Comparison of ENCODE assay signal across 21 mouse cellular contexts in genomic region chr10:81537429-81537828, GRCm38 (mm10). TPM values are rescaled to one million over a fixed set of nuclear protein-coding genes. Genes with fewer than 3 reads are reported as not detected.
DNase-seq lines count a peak whose midpoint lies in the region; ATAC-seq lines count a peak whose summit lies in the region.
"Had no signal": no experiment of that assay in that cellular context is flagged by ENCODE, and none has a peak within 500 bp of the region (broad histone marks: within the 10 kb centered on the region; RNA-seq: fewer than 3 reads in every experiment).

No protein-coding gene starts in this region.

- H3K27ac ChIP-seq in intestine, embryonic 16.5 days (ENCODE audit: low read length): no peak overlapping the region
- H3K27ac ChIP-seq in liver, embryonic 11.5 days (ENCODE audit: low read depth, low read length): no peak overlapping the region
- H3K27ac ChIP-seq: embryonic facial prominence, embryonic 10.5 days; embryonic facial prominence, embryonic 13.5 days; forebrain, embryonic 12.5 days; forebrain, embryonic 15.5 days; heart, adult 2 months; heart, embryonic 10.5 days; heart, embryonic 13.5 days had no signal

- H3K9me3 ChIP-seq in intestine, embryonic 16.5 days (ENCODE audit: control insufficient read depth, low read length): no peaks in the 10 kb centered on the region
- no peaks in the 10 kb centered on the region for H3K9me3 ChIP-seq in liver, embryonic 11.5 days (ENCODE audit: control insufficient read depth, low read length)
- H3K9me3 ChIP-seq: embryonic facial prominence, embryonic 10.5 days; embryonic facial prominence, embryonic 13.5 days; forebrain, embryonic 12.5 days; forebrain, embryonic 15.5 days; heart, embryonic 10.5 days; heart, embryonic 13.5 days had no signal

- 82% methylated on average over 2 of the region's 2 CpGs for WGBS in intestine, embryonic 16.5 days
- WGBS in liver, embryonic 11.5 days: 80% methylated on average over 2 of the region's 2 CpGs

- no peak for ATAC-seq in intestine, embryonic 16.5 days
- ATAC-seq in liver, embryonic 11.5 days (replicated peaks; ENCODE audit: low FRiP score): no peak
- ATAC-seq: forebrain, embryonic 15.5 days; hindbrain, embryonic 16.5 days had no signal

- H3K36me3 ChIP-seq in intestine, embryonic 16.5 days (ENCODE audit: control insufficient read depth, insufficient read depth, low read length): peaks cover 17% of the 10 kb centered on the region; the same call in 1 of the 2 replicates
- H3K36me3 ChIP-seq in liver, embryonic 11.5 days (ENCODE audit: control insufficient read depth, insufficient read depth, low read length): peaks cover 14% of the 10 kb centered on the region; the same call in 1 of the 2 replicates

- H3K4me2 ChIP-seq in intestine, embryonic 16.5 days (ENCODE audit: low read depth, low read length): no peak overlapping the region
- no peak overlapping the region for H3K4me2 ChIP-seq in liver, embryonic 11.5 days
- H3K4me2 ChIP-seq: embryonic facial prominence, embryonic 13.5 days; forebrain, embryonic 12.5 days; forebrain, embryonic 15.5 days; heart, embryonic 13.5 days had no signal

- peak; percentile 55 for DNase-seq in CD4-positive helper T cell, adult 2 months (ENCODE audit: low read depth, low spot score)
- DNase-seq in CD4-positive, CD25-positive, alpha-beta regulatory T cell, adult 2 months (ENCODE audit: low read depth, low spot score): peak; percentile 37
- DNase-seq in induced T-regulatory cell, adult 2 months (ENCODE audit: low read depth): peak; percentile 49
- no peak for DNase-seq in layer of hippocampus, adult 9-10 months (ENCODE audit: low spot score)
- no peak for DNase-seq in liver, embryonic 11.5 days (ENCODE audit: low spot score)
- DNase-seq: adrenal gland, adult 8-10 months; adrenal gland, postnatal 25 days; cerebellum, adult 11-12 months; cerebellum, adult 8-10 months; embryo, embryonic 11 days; gastrocnemius, postnatal 36 days; heart, adult 2 months had no signal

- H3K9ac ChIP-seq in intestine, embryonic 16.5 days (ENCODE audit: low read depth, low read length): no peak overlapping the region
- no peak overlapping the region for H3K9ac ChIP-seq in liver, embryonic 11.5 days (ENCODE audit: low read depth, low read length)
- H3K9ac ChIP-seq: embryonic facial prominence, embryonic 13.5 days; forebrain, embryonic 12.5 days; forebrain, embryonic 15.5 days; heart, embryonic 13.5 days had no signal

- H3K27me3 ChIP-seq in intestine, embryonic 16.5 days (replicated peaks; ENCODE audit: control insufficient read depth, insufficient read depth, low read length): no peaks in the 10 kb centered on the region
- H3K27me3 ChIP-seq in liver, embryonic 11.5 days (replicated peaks; ENCODE audit: control insufficient read depth, insufficient read depth, low read length): no peaks in the 10 kb centered on the region
- H3K27me3 ChIP-seq: embryonic facial prominence, embryonic 13.5 days; forebrain, embryonic 12.5 days; forebrain, embryonic 15.5 days; heart, embryonic 13.5 days had no signal

- H3K4me3 ChIP-seq in intestine, embryonic 16.5 days (ENCODE audit: low read length): no peak overlapping the region
- H3K4me3 ChIP-seq in liver, embryonic 11.5 days (ENCODE audit: low read depth, low read length): no peak overlapping the region
- H3K4me3 ChIP-seq: embryonic facial prominence, embryonic 10.5 days; embryonic facial prominence, embryonic 13.5 days; erythroblast, embryonic 14.5 days; forebrain, embryonic 12.5 days; forebrain, embryonic 15.5 days; heart, adult 2 months; heart, embryonic 10.5 days; heart, embryonic 13.5 days had no signal

- peaks cover 34% of the 10 kb centered on the region for H3K4me1 ChIP-seq in intestine, embryonic 16.5 days (ENCODE audit: control insufficient read depth, insufficient read depth, low read length)
- peaks cover 17% of the 10 kb centered on the region for H3K4me1 ChIP-seq in liver, embryonic 11.5 days (replicated peaks; ENCODE audit: control insufficient read depth, insufficient read depth, low read length)

RNA-seq across cellular contexts. Expression of gene Gna11, which starts 7.6 kb away (rescaled TPM):
- 296 and 339 TPM in 2 replicates for polyA plus RNA-seq in intestine, embryonic 16.5 days (2015; fragmentation: Nextera tagmentation; extraction: Ambion mirVana)
- polyA plus RNA-seq in liver, embryonic 11.5 days (2014; fragmentation: Nextera tagmentation; extraction: Ambion mirVana): 46.4 and 47.0 TPM in 2 replicates

RNA-seq across cellular contexts. Expression of gene Gna15, which starts 13.4 kb away (rescaled TPM):
- polyA plus RNA-seq in intestine, embryonic 16.5 days (2015; fragmentation: Nextera tagmentation; extraction: Ambion mirVana): 1.1 and 1.5 TPM in 2 replicates
- 10.1 and 11.3 TPM in 2 replicates for polyA plus RNA-seq in liver, embryonic 11.5 days (2014; fragmentation: Nextera tagmentation; extraction: Ambion mirVana)

RNA-seq across cellular contexts. Expression of gene Aes, which starts 21.9 kb away (rescaled TPM):
- 473 and 518 TPM in 2 replicates for polyA plus RNA-seq in intestine, embryonic 16.5 days (2015; fragmentation: Nextera tagmentation; extraction: Ambion mirVana)
- polyA plus RNA-seq in liver, embryonic 11.5 days (2014; fragmentation: Nextera tagmentation; extraction: Ambion mirVana): 213 and 229 TPM in 2 replicates

RNA-seq across cellular contexts. Expression of gene Tle2, which starts 36.9 kb away (rescaled TPM):
- 12.6 and 13.6 TPM in 2 replicates for polyA plus RNA-seq in intestine, embryonic 16.5 days (2015; fragmentation: Nextera tagmentation; extraction: Ambion mirVana)
- 5.1 and 6.9 TPM in 2 replicates for polyA plus RNA-seq in liver, embryonic 11.5 days (2014; fragmentation: Nextera tagmentation; extraction: Ambion mirVana)

RNA-seq across cellular contexts. Expression of gene S1pr4, which starts 37.5 kb away (rescaled TPM):
- polyA plus RNA-seq in intestine, embryonic 16.5 days (2015; fragmentation: Nextera tagmentation; extraction: Ambion mirVana): 0.86 and 0.99 TPM in 2 replicates
- polyA plus RNA-seq in liver, embryonic 11.5 days (2014; fragmentation: Nextera tagmentation; extraction: Ambion mirVana): 4.5 and 4.6 TPM in 2 replicates

Comparison
In these comparisons a context has a peak if more than half of its experiments do, and no peak if none do; other contexts are left out.
1. DNase-seq: peak in CD4-positive helper T cell, adult 2 months (single experiment), CD4-positive, CD25-positive, alpha-beta regulatory T cell, adult 2 months (single experiment) and induced T-regulatory cell, adult 2 months (single experiment); none in layer of hippocampus, adult 9-10 months (single experiment) and liver, embryonic 11.5 days (single experiment).